Mouse (Mus musculus) heart, postnatal 0 days (tissue): ENCODE measurements around the gene Aktip. TPM values are rescaled to one million over a fixed set of nuclear protein-coding genes. Genes with fewer than 3 reads are reported as not detected.
A peak's percentile ranks its signal among the peaks of the same experiment; 100 is the strongest.

Experiments
- ATAC-seq: fragments of 200-750 bp; cut with Nextera tagmentation; 2 replicates; pipeline ENCODE4 v1.8.0; 2017; ENCODE audit warnings: low read depth, moderate number of reproducible peaks, moderate library complexity; ENCODE audit not compliant: insufficient read depth
- DNase-seq: peaks from one replicate; pipeline ENCODE4 v3.0.0-alpha.2; 2016; ENCODE audit warnings: low spot score
- H3K27ac ChIP-seq: fragments of 300-500 bp; sonication (generic); 2 replicates; pipeline ENCODE4 v1.5.1; 2014; ENCODE audit warnings: low read depth, mild to moderate bottlenecking
- H3K27me3 ChIP-seq: fragments of 300-500 bp; sonication (generic); 2 replicates; pipeline ENCODE4 v1.6.1; 2014; ENCODE audit warnings: low read length, mixed read lengths; ENCODE audit not compliant: control insufficient read depth, insufficient read depth
- H3K36me3 ChIP-seq: fragments of 300-500 bp; sonication (generic); replicated peaks from 2 replicates; pipeline ENCODE4 v1.6.1; 2014; ENCODE audit warnings: low read length, mixed read lengths; ENCODE audit not compliant: control insufficient read depth, insufficient read depth
- H3K4me1 ChIP-seq: fragments of 300-500 bp; sonication (generic); 2 replicates; pipeline ENCODE4 v1.6.1; 2014; ENCODE audit warnings: antibody characterized with exemption; ENCODE audit not compliant: control insufficient read depth, insufficient read depth
- H3K4me2 ChIP-seq: fragments of 300-500 bp; sonication (generic); 2 replicates; pipeline ENCODE4 v1.6.1; 2014; ENCODE audit warnings: low read depth, mild to moderate bottlenecking, low read length, moderate library complexity
- H3K4me3 ChIP-seq: fragments of 300-500 bp; sonication (generic); 2 replicates; pipeline ENCODE4 v1.5.1; 2014; ENCODE audit warnings: low read depth, low read length
- H3K9ac ChIP-seq: fragments of 300-500 bp; sonication (generic); replicated peaks from 2 replicates; pipeline ENCODE4 v1.6.1; 2014; ENCODE audit warnings: low read depth, low read length, mixed read lengths
- H3K9me3 ChIP-seq: fragments of 300-500 bp; sonication (generic); replicated peaks from 2 replicates; pipeline ENCODE4 v1.6.1; 2016; ENCODE audit warnings: low read length; ENCODE audit not compliant: control insufficient read depth
- CTCF ChIP-seq: IDR thresholded peaks from 2 replicates; pipeline ENCODE4 v1.5.1; 2016; ENCODE audit warnings: antibody characterized with exemption, control low read depth, low read depth
- EP300 ChIP-seq: IDR thresholded peaks from 2 replicates; pipeline ENCODE4 v1.6.1; 2016; ENCODE audit warnings: antibody characterized with exemption, low read depth
- WGBS: fragments of 180-500 bp; shearing (Covaris S2); extraction: QIAGEN DNeasy Blood & Tissue Kit; methylation state at CpG from one replicate; pipeline ENCODE4 v1.1.7; 2014; 5-methylcytosine and 5-hydroxymethylcytosine counted together
- polyA plus RNA-seq: library from polyadenylated mRNA; unstranded; fragments of >200 nt; fragmentation: Nextera tagmentation; extraction: Ambion mirVana; gene quantifications from 2 replicates; pipeline ENCODE4 v1.2.1, GENCODE M21; 2015
- total RNA-seq: library from RNA; depleted of rRNA; stranded (reverse); fragments of >200 nt; gene quantifications from 2 replicates; pipeline ENCODE4 v1.2.3, GENCODE M21; 2014; ENCODE audit warnings: low replicate concordance

Gene Aktip
- total and polyA plus RNA-seq, 2 experiments from 2014 or later, result 43.0 to 60.1 TPM

DNA sequence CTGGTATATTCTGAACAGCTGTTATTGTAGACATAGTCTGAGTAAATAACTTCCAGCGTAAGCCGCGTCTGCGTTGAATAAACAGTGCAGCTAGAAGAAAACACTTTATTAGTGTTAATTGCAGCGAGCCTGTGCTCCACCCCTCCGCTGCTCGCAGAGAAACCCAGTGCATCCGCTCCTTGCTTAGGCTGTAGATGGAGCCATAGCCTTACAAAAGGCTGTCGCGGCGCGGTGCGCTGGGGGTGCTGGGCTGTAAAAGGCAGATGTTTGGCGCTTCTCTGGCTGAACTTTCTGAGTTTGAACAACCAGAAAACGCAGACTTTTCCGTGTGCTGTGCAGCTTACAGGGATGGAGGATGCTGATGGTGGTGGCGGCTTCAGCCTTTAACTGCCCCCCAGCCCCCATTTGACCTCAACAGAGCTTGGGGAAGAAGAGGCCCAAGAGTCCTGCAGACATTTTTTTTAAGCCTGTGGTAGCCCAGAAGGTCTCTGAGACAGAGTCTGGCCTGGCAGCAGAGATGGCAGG, 8.9 kb downstream of the Aktip start:
- whole genome bisulfite sequencing, result 8% methylated on average over 17 of the region's 17 CpGs
- H3K27me3 ChIP-seq, result peaks cover 20% of the 10 kb centered on the region; the same call in 1 of the 2 replicates
- no peak for TF ChIP-seq EP300
- TF ChIP-seq CTCF, result peak; percentile 88
- H3K4me3 ChIP-seq, result no peak overlapping the region
- no peak overlapping the region for H3K9ac ChIP-seq
- no peak overlapping the region for H3K27ac ChIP-seq
- peak; percentile 80 for DNase-seq
- H3K4me2 ChIP-seq, result peak overlapping the region; percentile 41
- ATAC-seq, result peak; percentile 88
- no peaks in the 10 kb centered on the region for H3K9me3 ChIP-seq
- H3K4me1 ChIP-seq, result no peaks in the 10 kb centered on the region
- H3K36me3 ChIP-seq, result no peaks in the 10 kb centered on the region

DNA sequence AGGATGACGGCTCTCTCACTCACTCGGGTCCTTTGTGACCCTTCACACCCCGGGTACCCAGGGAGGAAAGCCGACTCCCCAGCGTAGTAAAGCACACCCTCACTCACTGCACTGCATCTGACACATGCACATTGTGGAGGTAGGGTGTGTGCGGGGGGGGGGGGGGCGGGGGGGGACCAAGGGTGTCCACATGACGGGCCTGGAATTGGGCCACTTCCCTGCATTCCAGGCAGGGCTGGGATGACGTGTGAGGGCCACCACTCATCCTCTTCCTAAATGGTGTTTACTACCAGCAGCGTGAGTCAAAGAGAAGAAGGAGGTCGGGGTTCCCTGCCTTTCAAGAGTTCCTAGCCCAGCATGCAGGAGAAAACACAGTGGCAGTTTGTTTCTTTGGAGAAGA, 11.6 kb downstream of the Aktip start:
- WGBS, result 57% methylated on average over 9 of the region's 11 CpGs
- Histone ChIP-seq H3K9me3 (0 out of 2 replicates have a peak, but pooled peaks cover 5% of the 10 kb centered on the region), H3K27ac (no peak overlapping the region), H3K4me1 (no peaks in the 10 kb centered on the region), H3K4me3 (no peak overlapping the region), H3K4me2 (no peak overlapping the region), H3K27me3 (peaks cover 16% of the 10 kb centered on the region; the same call in 1 of the 2 replicates), H3K36me3 (no peaks in the 10 kb centered on the region), H3K9ac (no peak overlapping the region)
- DNase-seq (no peak), ATAC-seq (no peak)
- no peak for TF ChIP-seq CTCF
- no peak for TF ChIP-seq EP300

DNA sequence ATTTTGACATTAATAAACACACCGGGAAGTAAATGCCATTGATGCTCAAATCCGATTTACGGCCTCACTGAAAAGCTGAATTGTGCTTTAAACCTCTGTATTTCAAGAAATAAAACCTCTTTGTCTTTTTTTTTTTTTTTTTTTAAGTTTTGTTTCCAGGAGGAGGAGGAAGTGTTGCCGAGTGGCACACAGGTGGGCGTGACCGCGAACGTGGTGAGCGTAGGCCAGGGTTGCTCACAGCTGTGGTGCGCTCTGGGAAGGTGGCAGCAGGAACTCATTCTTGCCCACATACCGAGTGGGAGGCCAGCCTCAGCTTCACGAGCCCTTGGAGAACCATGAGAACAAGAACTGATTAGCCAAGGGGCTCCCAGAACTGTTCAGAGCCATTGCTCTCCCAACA, 13.4 kb downstream of the Aktip start:
- H3K9me3 ChIP-seq, result 0 out of 2 replicates have a peak, but pooled peaks cover 5% of the 10 kb centered on the region
- no peak overlapping the region for H3K4me2 ChIP-seq
- no peaks in the 10 kb centered on the region for H3K36me3 ChIP-seq
- WGBS, result 71% methylated on average over 12 of the region's 12 CpGs
- peaks cover 15% of the 10 kb centered on the region; the same call in 1 of the 2 replicates for H3K27me3 ChIP-seq
- no peak overlapping the region for H3K27ac ChIP-seq
- no peak for TF ChIP-seq EP300
- no peak for TF ChIP-seq CTCF
- DNase-seq (no peak), ATAC-seq (no peak)
- H3K9ac ChIP-seq, result no peak overlapping the region
- H3K4me1 ChIP-seq, result no peaks in the 10 kb centered on the region
- no peak overlapping the region for H3K4me3 ChIP-seq

DNA sequence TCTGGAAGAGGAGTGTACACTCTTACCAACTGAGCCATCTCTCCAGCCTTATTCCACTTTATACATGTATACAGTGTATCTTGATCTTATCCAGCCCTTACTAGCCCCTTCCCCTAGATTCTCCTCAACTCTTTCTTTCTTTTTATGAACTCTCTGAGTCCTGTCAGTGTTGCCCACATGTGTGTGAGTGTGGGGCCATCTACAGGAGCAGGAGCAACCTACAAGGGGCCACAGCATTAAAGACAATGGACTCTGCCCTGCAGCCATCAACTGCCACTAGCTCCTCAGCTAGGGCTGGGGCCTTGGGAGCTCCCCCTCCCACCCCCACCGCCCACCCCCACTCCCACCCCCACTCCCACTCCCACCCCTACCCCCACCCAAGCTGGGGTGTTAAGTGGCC, 22.1 kb downstream of the Aktip start:
- no peak overlapping the region for H3K27ac ChIP-seq
- H3K9ac ChIP-seq, result no peak overlapping the region
- H3K27me3 ChIP-seq, result no peaks in the 10 kb centered on the region
- DNase-seq (no peak), ATAC-seq (no peak)
- H3K4me3 ChIP-seq, result no peak overlapping the region
- H3K9me3 ChIP-seq, result no peaks in the 10 kb centered on the region
- 11% methylated on average over 1 of the region's 1 CpGs for WGBS
- H3K36me3 ChIP-seq, result no peaks in the 10 kb centered on the region
- no peaks in the 10 kb centered on the region for H3K4me1 ChIP-seq
- no peak overlapping the region for H3K4me2 ChIP-seq
- no peak for TF ChIP-seq EP300
- no peak for TF ChIP-seq CTCF

DNA sequence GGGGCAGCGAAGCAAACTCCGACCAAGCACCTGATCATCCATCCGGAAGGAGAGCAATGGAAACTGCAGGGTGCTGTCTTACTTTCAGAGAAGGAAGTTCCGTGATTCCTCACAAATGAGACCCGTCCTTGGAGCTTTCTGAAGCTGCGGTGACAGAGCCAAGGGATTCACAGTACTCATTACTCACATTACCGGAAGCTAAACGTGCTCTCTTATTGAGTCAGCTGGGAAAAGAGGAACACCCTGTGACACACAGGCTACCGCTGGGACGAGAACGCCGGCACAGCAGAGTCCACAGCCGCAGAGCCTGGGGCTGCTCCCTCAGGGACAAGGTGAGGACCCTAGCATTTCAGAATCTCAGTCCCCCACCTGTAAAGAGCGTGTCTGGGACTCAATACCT, 23.6 kb downstream of the Aktip start:
- no peaks in the 10 kb centered on the region for H3K9me3 ChIP-seq
- H3K9ac ChIP-seq, result no peak overlapping the region
- TF ChIP-seq EP300, result no peak
- TF ChIP-seq CTCF, result no peak
- no peaks in the 10 kb centered on the region for H3K4me1 ChIP-seq
- no peaks in the 10 kb centered on the region for H3K27me3 ChIP-seq
- no peak overlapping the region for H3K27ac ChIP-seq
- ATAC-seq (no peak), DNase-seq (no peak)
- H3K36me3 ChIP-seq, result no peaks in the 10 kb centered on the region
- no peak overlapping the region for H3K4me2 ChIP-seq
- H3K4me3 ChIP-seq, result no peak overlapping the region
- WGBS, result 69% methylated on average over 14 of the region's 14 CpGs

DNA sequence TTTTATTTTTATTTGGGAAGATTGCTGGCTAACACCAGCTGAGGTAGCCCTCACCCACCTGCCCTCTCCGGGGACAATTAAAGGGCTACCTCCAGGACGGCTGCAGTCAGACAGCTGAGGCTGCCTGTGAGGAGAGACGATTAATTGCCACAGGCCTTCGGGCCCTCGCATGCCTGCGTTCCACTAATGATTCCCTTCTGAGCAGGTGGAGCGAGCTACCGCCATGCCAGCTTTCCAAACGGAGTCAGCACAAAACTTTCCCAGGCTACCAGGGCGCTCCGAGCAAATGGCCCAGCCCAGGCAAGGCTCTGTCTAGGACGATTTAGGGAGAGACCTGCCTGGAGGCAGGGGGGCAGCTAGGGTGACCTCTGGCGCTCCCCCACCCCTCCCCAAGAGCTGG, 28.2 kb downstream of the Aktip start:
- H3K27me3 ChIP-seq, result no peaks in the 10 kb centered on the region
- no peaks in the 10 kb centered on the region for H3K9me3 ChIP-seq
- no peak for TF ChIP-seq EP300
- no peak for TF ChIP-seq CTCF
- no peak overlapping the region for H3K27ac ChIP-seq
- H3K4me2 ChIP-seq, result no peak overlapping the region
- no peak for ATAC-seq
- no peaks in the 10 kb centered on the region for H3K36me3 ChIP-seq
- no peaks in the 10 kb centered on the region for H3K4me1 ChIP-seq
- H3K4me3 ChIP-seq, result no peak overlapping the region
- no peak for DNase-seq
- 80% methylated on average over 13 of the region's 13 CpGs for WGBS
- no peak overlapping the region for H3K9ac ChIP-seq
